Mouse (Mus musculus) hindbrain, embryonic 14.5 days (tissue): ENCODE results near the gene Dnmt1. TPM values are rescaled to one million over a fixed set of nuclear protein-coding genes. Genes with fewer than 3 reads are reported as not detected.

Source experiments
- ATAC-seq: fragments of 200-750 bp; cut with Nextera tagmentation; 2 replicates; pipeline ENCODE4 v1.8.0; 2017; ENCODE audit warnings: moderate number of reproducible peaks, mild to moderate bottlenecking, moderate TSS enrichment, moderate library complexity; ENCODE audit not compliant: low FRiP score
- DNase-seq: peaks from one replicate; pipeline ENCODE4 v3.0.0-alpha.2; 2015; ENCODE audit warnings: low spot score
- H3K27ac ChIP-seq: fragments of 300-500 bp; sonication (generic); 2 replicates; pipeline ENCODE4 v1.5.1; 2014; ENCODE audit warnings: mild to moderate bottlenecking, moderate library complexity
- H3K27me3 ChIP-seq: fragments of 300-500 bp; sonication (generic); 2 replicates; pipeline ENCODE4 v1.6.1; 2014; ENCODE audit warnings: mild to moderate bottlenecking, low read length, mixed read lengths; ENCODE audit not compliant: control insufficient read depth, insufficient read depth
- H3K36me3 ChIP-seq: fragments of 300-500 bp; sonication (generic); replicated peaks from 2 replicates; pipeline ENCODE4 v1.6.1; 2014; ENCODE audit not compliant: control insufficient read depth, insufficient read depth
- H3K4me1 ChIP-seq: fragments of 300-500 bp; sonication (generic); replicated peaks from 2 replicates; pipeline ENCODE4 v1.6.1; 2014; ENCODE audit warnings: antibody characterized with exemption, low read length, mixed read lengths; ENCODE audit not compliant: control insufficient read depth, insufficient read depth
- H3K4me2 ChIP-seq: fragments of 300-500 bp; sonication (generic); replicated peaks from 2 replicates; pipeline ENCODE4 v1.6.1; 2014; ENCODE audit warnings: mild to moderate bottlenecking, moderate library complexity
- H3K4me3 ChIP-seq: fragments of 300-500 bp; sonication (generic); replicated peaks from 2 replicates; pipeline ENCODE4 v1.5.1; 2014; ENCODE audit warnings: mild to moderate bottlenecking, low read length
- H3K9ac ChIP-seq: fragments of 300-500 bp; sonication (generic); 2 replicates; pipeline ENCODE4 v1.6.1; 2014
- H3K9me3 ChIP-seq: fragments of 300-500 bp; sonication (generic); 2 replicates; pipeline ENCODE4 v1.6.1; 2016; ENCODE audit warnings: low read length; ENCODE audit not compliant: control insufficient read depth
- WGBS: fragments of 180-500 bp; shearing (Covaris S2); extraction: QIAGEN DNeasy Blood & Tissue Kit; methylation state at CpG from one replicate; pipeline ENCODE4 v1.1.7; 2014; 5-methylcytosine and 5-hydroxymethylcytosine counted together
- polyA plus RNA-seq: library from polyadenylated mRNA; unstranded; fragments of >200 nt; fragmentation: Nextera tagmentation; extraction: Ambion mirVana; gene quantifications from 2 replicates; pipeline ENCODE4 v1.2.1, GENCODE M21; 2014

The Dnmt1 gene
- polyA plus RNA-seq, 1 experiment from 2014 or later, result 37.8 TPM

DNA sequence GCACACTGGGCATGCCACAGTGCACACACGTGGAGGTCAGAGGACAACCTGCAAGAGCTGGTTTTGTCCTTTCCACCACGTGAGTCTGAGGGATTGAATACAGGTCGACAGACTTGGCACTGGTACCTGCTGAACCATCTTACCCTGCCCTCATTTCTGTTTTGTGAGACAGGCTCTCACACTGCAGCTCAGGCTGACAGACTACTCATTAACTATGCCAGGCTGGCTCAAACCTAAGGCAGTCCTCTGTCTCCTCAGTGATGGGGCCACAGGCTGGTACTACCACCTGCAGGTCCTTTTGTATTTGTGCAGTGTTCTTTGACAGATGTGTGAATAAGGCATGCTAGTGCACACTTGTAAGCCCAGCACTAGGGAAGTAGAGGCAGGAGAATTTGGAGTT is 35.4 kb upstream of the Dnmt1 start:
- DNase-seq (no peak), ATAC-seq (no peak)
- H3K4me1 ChIP-seq, result peaks cover 4% of the 10 kb centered on the region; the same call in 1 of the 2 replicates
- no peak overlapping the region for H3K9ac ChIP-seq
- 70% methylated on average over 3 of the region's 3 CpGs for WGBS
- H3K4me2 ChIP-seq, result no peak overlapping the region
- no peaks in the 10 kb centered on the region for H3K36me3 ChIP-seq
- H3K9me3 ChIP-seq, result no peaks in the 10 kb centered on the region
- H3K27me3 ChIP-seq, result no peaks in the 10 kb centered on the region
- H3K4me3 ChIP-seq, result no peak overlapping the region
- no peak overlapping the region for H3K27ac ChIP-seq

DNA sequence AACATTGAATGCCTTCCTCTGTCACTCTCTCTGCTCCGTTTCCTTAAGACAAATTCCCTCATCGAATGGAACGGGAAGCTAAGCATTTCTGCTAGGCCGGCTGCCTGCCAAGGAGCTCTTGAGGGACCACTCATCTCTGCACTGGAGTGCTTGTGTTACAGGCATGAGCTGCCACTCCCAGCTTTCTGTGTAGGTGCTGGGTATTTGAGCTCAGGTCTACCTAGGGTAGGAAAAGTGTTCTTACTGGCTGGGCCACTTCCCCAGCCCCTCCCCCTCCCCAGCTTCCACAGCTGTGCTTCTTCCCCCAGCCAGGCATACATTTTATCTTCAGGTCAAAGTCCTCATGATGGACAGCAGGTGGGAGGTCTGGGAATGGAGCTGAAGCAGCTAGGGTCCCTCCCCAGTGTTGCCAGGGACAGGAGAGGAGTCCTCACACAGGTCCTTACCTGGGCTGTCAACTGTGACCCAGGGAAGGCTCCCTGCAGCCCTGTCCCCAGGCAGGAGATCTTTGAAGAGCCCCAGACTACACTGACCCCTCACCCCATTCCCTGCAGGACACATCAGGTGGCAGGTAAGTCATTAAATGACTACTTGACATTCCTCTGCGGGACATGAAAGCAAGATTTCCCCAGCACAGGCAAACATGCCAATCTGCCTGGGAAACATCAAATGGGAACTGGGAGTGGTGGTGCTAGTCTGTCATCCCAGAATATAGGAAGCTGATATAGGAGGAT is 33.6 kb upstream of the Dnmt1 start:
- DNase-seq (no peak), ATAC-seq (no peak)
- Histone ChIP-seq H3K27ac (no peak overlapping the region), H3K4me2 (no peak overlapping the region), H3K4me1 (peaks cover 4% of the 10 kb centered on the region; the same call in 1 of the 2 replicates), H3K36me3 (no peaks in the 10 kb centered on the region), H3K27me3 (no peaks in the 10 kb centered on the region), H3K9me3 (no peaks in the 10 kb centered on the region), H3K4me3 (no peak overlapping the region), H3K9ac (no peak overlapping the region)
- 64% methylated on average over 5 of the region's 5 CpGs for WGBS

DNA sequence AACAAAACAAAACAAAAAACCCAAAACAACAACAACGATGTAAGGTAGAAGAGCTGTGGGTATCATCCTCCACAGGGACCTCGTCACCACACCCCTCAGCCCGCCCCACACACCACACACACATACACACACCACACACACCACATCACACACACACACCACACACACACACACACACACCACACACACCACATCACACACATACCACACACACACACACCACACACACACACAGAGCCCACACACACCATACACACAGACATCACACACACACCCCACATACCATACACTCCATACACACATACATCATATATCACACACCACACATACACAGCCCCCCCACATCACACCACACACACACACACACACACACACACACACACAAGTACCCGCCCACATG is 31.9 kb upstream of the Dnmt1 start:
- Histone ChIP-seq H3K9ac (no peak overlapping the region), H3K9me3 (no peaks in the 10 kb centered on the region), H3K27me3 (no peaks in the 10 kb centered on the region), H3K27ac (no peak overlapping the region), H3K4me1 (peaks cover 4% of the 10 kb centered on the region; the same call in 1 of the 2 replicates), H3K4me2 (no peak overlapping the region), H3K4me3 (no peak overlapping the region), H3K36me3 (no peaks in the 10 kb centered on the region)
- ATAC-seq (no peak), DNase-seq (no peak)
- 97% methylated on average over 4 of the region's 4 CpGs for WGBS

DNA sequence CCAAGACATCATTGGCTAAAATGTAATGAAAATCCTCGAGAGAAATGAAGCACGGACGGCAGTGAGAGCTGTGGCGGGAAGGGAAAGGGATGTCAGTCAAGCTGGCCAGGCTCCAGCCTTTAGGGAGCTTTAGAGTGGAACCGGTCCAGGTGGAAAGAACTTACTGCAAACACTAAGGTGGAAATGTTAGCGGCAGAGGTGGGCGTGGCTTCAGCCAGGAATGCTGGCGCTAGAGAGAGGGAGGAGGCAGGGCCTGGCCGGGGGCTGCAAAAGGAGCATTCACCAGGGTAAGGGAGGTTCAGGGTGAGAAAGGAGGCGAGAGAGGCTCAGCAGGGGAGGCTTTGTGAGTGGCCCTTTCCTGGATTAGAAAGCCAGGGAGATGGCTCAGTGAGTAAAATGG is 31.2 kb upstream of the Dnmt1 start:
- no peak overlapping the region; the same call in 1 of the 2 replicates for H3K9ac ChIP-seq
- H3K9me3 ChIP-seq, result no peaks in the 10 kb centered on the region

DNA sequence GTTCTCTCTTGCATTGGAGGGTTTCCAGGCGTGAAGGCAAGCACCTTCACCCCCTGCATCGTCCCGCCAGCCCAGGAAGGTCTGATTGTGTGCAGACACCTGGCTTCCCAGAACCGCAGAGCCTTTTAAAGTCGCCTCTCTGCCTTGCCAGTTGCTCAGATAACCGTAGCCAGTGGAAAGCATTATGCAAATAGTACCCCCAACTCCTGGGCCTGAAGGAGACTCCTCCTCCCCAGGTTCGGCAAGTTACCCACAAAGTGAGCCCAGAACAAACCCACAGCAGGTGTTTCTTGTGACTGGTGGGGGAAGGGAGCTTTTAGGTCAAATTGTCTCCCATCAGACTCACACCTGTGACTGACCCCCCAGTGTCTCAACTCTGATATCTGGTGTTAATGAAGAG is 28.3 kb upstream of the Dnmt1 start:
- Histone ChIP-seq H3K9me3 (no peaks in the 10 kb centered on the region), H3K27ac (no peak overlapping the region), H3K9ac (no peak overlapping the region), H3K36me3 (no peaks in the 10 kb centered on the region), H3K4me1 (peaks cover 4% of the 10 kb centered on the region; the same call in 1 of the 2 replicates), H3K4me3 (no peak overlapping the region), H3K27me3 (no peaks in the 10 kb centered on the region), H3K4me2 (no peak overlapping the region)
- ATAC-seq, result no peak
- no peak for DNase-seq
- WGBS, result 25% methylated on average over 7 of the region's 7 CpGs

More for the DNA sequence above, 31.2 kb upstream of the Dnmt1 start:
- no peak for DNase-seq
- H3K27ac ChIP-seq, result no peak overlapping the region
- 5% methylated on average over 10 of the region's 10 CpGs for WGBS
- H3K4me3 ChIP-seq, result no peak overlapping the region
- ATAC-seq, result no peak
- peak overlapping the region; percentile 6; the same call in 1 of the 2 replicates for H3K4me2 ChIP-seq
- H3K4me1 ChIP-seq, result peaks cover 4% of the 10 kb centered on the region; the same call in 1 of the 2 replicates
- no peaks in the 10 kb centered on the region for H3K36me3 ChIP-seq
- H3K27me3 ChIP-seq, result no peaks in the 10 kb centered on the region

DNA sequence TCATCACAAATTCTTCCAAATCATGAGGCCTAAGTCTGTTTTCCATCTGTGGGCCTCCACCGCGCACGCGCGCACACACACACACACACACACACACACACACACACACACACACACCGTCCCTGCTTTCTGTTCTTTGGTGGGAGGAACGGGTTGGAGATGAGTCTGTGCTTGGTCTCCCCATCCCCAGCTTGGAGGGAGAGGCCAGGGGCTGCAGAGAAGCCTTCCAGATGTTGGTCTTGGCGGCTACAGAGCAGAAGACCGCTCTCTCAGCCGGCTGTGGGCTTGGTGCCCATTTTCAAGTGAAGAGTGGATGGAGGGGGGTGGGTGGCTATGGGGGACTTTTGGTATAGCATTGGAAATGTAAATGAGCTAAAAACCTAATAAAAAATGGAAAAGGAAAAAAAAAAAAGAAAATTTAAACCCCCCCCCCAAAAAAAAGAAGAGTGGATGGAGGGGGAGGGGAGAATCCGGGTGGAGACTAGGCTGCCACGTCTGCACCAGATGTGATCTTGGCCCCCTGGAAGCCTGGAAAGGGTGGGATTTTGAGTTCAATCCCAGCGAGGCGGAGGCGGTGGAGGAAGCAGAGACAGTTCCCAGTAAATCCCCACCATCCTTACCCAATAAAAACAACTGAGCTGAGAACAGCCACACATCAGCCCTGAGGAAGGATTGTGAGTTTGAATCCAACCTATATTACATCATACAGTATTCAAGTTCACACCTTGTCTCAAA is 27.4 kb upstream of the Dnmt1 start:
- H3K36me3 ChIP-seq, result no peaks in the 10 kb centered on the region
- no peak overlapping the region for H3K4me3 ChIP-seq
- no peak overlapping the region for H3K4me2 ChIP-seq
- H3K9ac ChIP-seq, result no peak overlapping the region
- DNase-seq (no peak), ATAC-seq (no peak)
- WGBS, result 67% methylated on average over 15 of the region's 15 CpGs
- H3K9me3 ChIP-seq, result no peaks in the 10 kb centered on the region
- H3K27ac ChIP-seq, result no peak overlapping the region
- peaks cover 4% of the 10 kb centered on the region; the same call in 1 of the 2 replicates for H3K4me1 ChIP-seq
- H3K27me3 ChIP-seq, result no peaks in the 10 kb centered on the region

DNA sequence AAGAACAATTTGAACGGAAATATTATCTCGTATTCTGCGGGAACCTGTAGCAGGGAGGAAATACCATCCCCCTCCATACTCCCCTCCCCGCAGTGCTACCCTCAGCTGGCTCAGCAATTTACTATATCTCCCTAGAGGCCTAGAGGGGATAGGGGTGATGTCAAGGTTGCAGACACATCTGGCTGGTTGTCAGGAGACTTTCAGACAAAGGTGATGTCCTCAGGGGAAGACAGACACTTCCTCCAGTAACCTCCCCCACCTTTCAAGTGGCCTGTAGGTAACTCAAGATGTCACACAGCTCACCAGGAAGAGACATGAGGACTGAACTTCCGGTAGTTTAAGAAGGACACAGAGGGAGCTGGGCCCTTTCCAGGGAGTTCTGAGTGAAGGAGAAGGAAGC is 23.5 kb upstream of the Dnmt1 start:
- no peak for DNase-seq
- no peaks in the 10 kb centered on the region for H3K36me3 ChIP-seq
- ATAC-seq, result no peak
- H3K9ac ChIP-seq, result no peak overlapping the region
- no peak overlapping the region for H3K27ac ChIP-seq
- H3K9me3 ChIP-seq, result no peaks in the 10 kb centered on the region
- H3K27me3 ChIP-seq, result no peaks in the 10 kb centered on the region
- 69% methylated on average over 5 of the region's 5 CpGs for WGBS
- no peak overlapping the region for H3K4me2 ChIP-seq
- H3K4me3 ChIP-seq, result no peak overlapping the region
- no peaks in the 10 kb centered on the region for H3K4me1 ChIP-seq

DNA sequence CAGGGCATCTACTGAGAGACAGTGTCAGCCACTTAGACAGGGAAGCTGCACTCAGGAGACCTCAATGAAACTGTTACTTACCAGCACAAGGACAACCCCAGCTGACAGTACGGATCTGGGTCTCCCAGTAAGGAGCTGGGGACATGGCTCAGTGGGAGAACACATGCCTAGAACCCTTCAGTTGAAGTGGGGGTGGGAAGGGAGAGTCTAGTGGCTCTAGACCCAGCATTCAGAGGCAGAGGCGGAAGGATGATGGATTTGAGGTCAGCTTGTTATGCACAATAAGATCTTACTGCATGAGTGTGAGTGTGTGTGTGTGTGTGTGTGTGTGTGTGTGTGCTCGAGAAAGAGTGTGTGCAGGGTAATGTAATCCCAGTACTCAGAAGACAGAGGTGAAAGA is 22.5 kb upstream of the Dnmt1 start:
- DNase-seq (no peak), ATAC-seq (no peak)
- Histone ChIP-seq H3K9me3 (no peaks in the 10 kb centered on the region), H3K36me3 (no peaks in the 10 kb centered on the region), H3K9ac (no peak overlapping the region), H3K27me3 (no peaks in the 10 kb centered on the region), H3K27ac (no peak overlapping the region), H3K4me3 (no peak overlapping the region), H3K4me1 (no peaks in the 10 kb centered on the region), H3K4me2 (no peak overlapping the region)
- WGBS, result 79% methylated on average over 3 of the region's 3 CpGs

DNA sequence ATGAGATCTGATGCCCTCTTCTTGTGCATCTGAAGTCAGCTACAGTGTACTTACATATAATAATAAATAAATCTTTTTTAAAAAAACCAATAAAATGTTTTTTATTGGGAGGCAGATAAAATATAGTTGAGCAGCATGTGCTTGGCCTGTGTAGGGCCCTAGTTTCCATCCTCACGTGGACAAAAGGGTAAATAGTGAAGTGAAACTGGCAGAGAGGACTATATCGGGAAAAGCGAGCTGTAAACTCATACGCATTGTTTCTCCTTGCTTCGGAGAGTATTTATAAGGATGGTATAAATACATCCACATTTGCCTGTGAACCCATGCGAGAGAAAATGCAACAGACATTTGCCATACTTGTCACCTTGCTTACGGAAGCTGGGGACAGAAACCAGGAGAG is 20.1 kb upstream of the Dnmt1 start:
- H3K4me3 ChIP-seq, result no peak overlapping the region
- ATAC-seq (no peak), DNase-seq (no peak)
- H3K36me3 ChIP-seq, result no peaks in the 10 kb centered on the region
- WGBS, result 94% methylated on average over 7 of the region's 7 CpGs
- no peak overlapping the region for H3K27ac ChIP-seq
- no peak overlapping the region for H3K4me2 ChIP-seq
- no peaks in the 10 kb centered on the region for H3K9me3 ChIP-seq
- H3K27me3 ChIP-seq, result no peaks in the 10 kb centered on the region
- peaks cover 4% of the 10 kb centered on the region; the same call in 1 of the 2 replicates for H3K4me1 ChIP-seq
- H3K9ac ChIP-seq, result no peak overlapping the region
